ENCODE assay signal across 20 mouse cellular contexts in genomic region chr2:163262055-163262420, GRCm38 (mm10). TPM values are rescaled to one million over a fixed set of nuclear protein-coding genes. Genes with fewer than 3 reads are reported as not detected.
"Had no signal": no experiment of that assay in that cellular context is flagged by ENCODE, and none has a peak within 500 bp of the region (broad histone marks: within the 10 kb centered on the region; RNA-seq: fewer than 3 reads in every experiment).

No protein-coding gene starts in this region.

- H3K9me3 ChIP-seq: liver, embryonic 13.5 days; liver, embryonic 15.5 days; lung, embryonic 15.5 days; neural tube, embryonic 12.5 days had no signal

- H3K36me3 ChIP-seq: liver, embryonic 13.5 days; liver, embryonic 15.5 days; lung, embryonic 15.5 days; neural tube, embryonic 12.5 days had no signal

- ATAC-seq: lung, postnatal 0 days had no signal

- DNase-seq: liver, postnatal 0 days; lung, adult 2 months; lung, postnatal 14 days; lung, postnatal 36 days; midbrain, embryonic 14.5 days; right cerebral cortex, postnatal 25 days; right cerebral cortex, postnatal 4 days; spleen, adult 18-20 months; thymus, adult 18-20 months; thymus, postnatal 14 days; thymus, postnatal 36 days had no signal

- H3K4me2 ChIP-seq: liver, embryonic 11.5 days; liver, embryonic 13.5 days; liver, embryonic 15.5 days; lung, embryonic 15.5 days; neural tube, embryonic 12.5 days had no signal

- H3K4me3 ChIP-seq: liver, embryonic 13.5 days; liver, embryonic 15.5 days; lung, embryonic 15.5 days; megakaryocyte, embryonic 14.5 days; neural tube, embryonic 12.5 days had no signal

- H3K9ac ChIP-seq: liver, embryonic 13.5 days; liver, embryonic 15.5 days; liver, postnatal 0 days; lung, embryonic 15.5 days; neural tube, embryonic 12.5 days had no signal

- H3K27me3 ChIP-seq: liver, embryonic 13.5 days; liver, embryonic 15.5 days; lung, embryonic 15.5 days; neural tube, embryonic 12.5 days had no signal

- H3K27ac ChIP-seq: liver, embryonic 15.5 days; lung, embryonic 15.5 days; neural tube, embryonic 12.5 days had no signal

- H3K4me1 ChIP-seq: neural tube, embryonic 12.5 days had no signal

RNA-seq across cellular contexts. Expression of gene Tox2, which starts 59.1 kb away (rescaled TPM):
- total RNA-seq: monocyte, adult 5-6 weeks; neutrophil, adult 5-6 weeks had no signal
